Mouse (Mus musculus) bone marrow macrophage, adult 2 months (primary cell): Measurements from ENCODE around the gene Tnfrsf8.

ENCODE experiments used
- CTCF ChIP-seq: IDR thresholded peaks from 2 replicates; pipeline ENCODE4 v1.5.1; 2012; ENCODE audit warnings: low read depth, mild to moderate bottlenecking, low read length, moderate library complexity
- POLR2A ChIP-seq: IDR thresholded peaks from 2 replicates; pipeline ENCODE4 v1.6.1; 2012; ENCODE audit warnings: mild to moderate bottlenecking, low read depth, low read length, borderline replicate concordance

- TF ChIP-seq CTCF (no peak), POLR2A (no peak)
Observed at GRCm38 (mm10) chr4:145337906-145338858, 23.2 kb upstream of the Tnfrsf8 start.
